Mouse (Mus musculus): ENCODE measurements around the gene Pde6g. TPM values are rescaled to one million over a fixed set of nuclear protein-coding genes. Genes with fewer than 3 reads are reported as not detected.

Pde6g gene
- polyA plus RNA-seq, 1 experiment from 2014 or later: 0.15 TPM

DNA sequence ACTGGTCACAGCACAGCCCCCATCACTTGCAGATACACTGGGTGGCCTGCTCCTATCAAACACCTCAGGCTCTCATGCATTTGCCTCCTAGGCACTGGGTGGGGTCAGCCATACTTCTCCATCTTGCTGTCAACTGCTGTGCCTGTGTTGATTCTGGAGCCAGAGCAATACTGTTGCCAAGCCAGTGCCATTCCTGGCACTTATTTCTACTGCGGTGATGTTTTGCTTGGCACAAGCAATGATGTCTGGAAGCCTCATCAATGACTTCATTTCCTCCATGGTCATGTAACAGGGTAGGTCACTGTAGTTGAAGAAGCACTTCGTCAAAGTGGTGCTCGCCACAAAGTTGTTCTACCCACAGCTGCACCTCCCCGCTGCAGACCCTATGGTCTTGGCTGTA is 12.2 kb upstream of the Pde6g start:
- Histone ChIP-seq H3K27me3 (ENCODE audit: control insufficient read depth, insufficient read depth, low read length) (no peaks in the 10 kb centered on the region), H3K27ac (replicated peaks) (no peak overlapping the region), H3K36me3 (ENCODE audit: control insufficient read depth, insufficient read depth, low read length) (peaks cover 7% of the 10 kb centered on the region; the same call in 1 of the 2 replicates), H3K4me2 (replicated peaks; ENCODE audit: low read depth) (no peak overlapping the region), H3K9ac (ENCODE audit: low read length) (no peak overlapping the region), H3K4me3 (ENCODE audit: low read depth, low read length) (no peak overlapping the region), H3K4me1 (replicated peaks; ENCODE audit: control insufficient read depth, insufficient read depth) (peaks cover 3% of the 10 kb centered on the region; the same call in 1 of the 2 replicates), H3K9me3 (ENCODE audit: control insufficient read depth, low read length) (no peaks in the 10 kb centered on the region)
- ATAC-seq (ENCODE audit: low FRiP score, low TSS enrichment): no peak
- DNase-seq (ENCODE audit: low spot score): no peak
- TF ChIP-seq EP300 (optimal IDR thresholded peaks at IDR 0.05) (no peak), CTCF (IDR thresholded peaks at IDR 0.05; ENCODE audit: low read depth) (no peak)
- WGBS: 80% methylated on average over 4 of the region's 4 CpGs

DNA sequence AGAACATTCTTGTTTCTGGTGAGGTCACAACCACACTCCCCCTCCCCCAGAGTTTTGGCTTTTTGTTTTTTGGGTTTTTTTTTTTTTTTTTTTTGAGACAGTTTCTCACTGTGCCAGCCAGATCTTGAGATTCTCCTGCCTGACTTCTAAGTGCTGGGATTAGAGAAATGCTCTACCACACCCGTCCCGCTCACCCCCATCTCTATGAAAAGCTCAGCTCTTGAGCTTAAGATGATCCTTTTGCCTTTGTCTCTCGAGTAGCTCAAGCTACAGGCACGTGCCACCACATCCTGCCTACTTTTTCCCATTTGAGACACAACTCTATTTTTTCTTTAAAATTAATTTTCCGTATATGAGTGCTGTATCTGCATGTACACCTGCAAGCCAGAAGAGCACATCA is 11.1 kb upstream of the Pde6g start:
- H3K27me3 ChIP-seq (ENCODE audit: control insufficient read depth, insufficient read depth, low read length): no peaks in the 10 kb centered on the region
- H3K9me3 ChIP-seq (ENCODE audit: control insufficient read depth, low read length): no peaks in the 10 kb centered on the region
- ATAC-seq (ENCODE audit: low FRiP score, low TSS enrichment) (no peak), DNase-seq (ENCODE audit: low spot score) (no peak)
- H3K36me3 ChIP-seq (ENCODE audit: control insufficient read depth, insufficient read depth, low read length): 0 out of 2 replicates have a peak, but pooled peaks cover 2% of the 10 kb centered on the region
- whole genome bisulfite sequencing: 86% methylated on average over 5 of the region's 5 CpGs
- no peak for TF ChIP-seq EP300 (optimal IDR thresholded peaks at IDR 0.05)
- TF ChIP-seq CTCF (IDR thresholded peaks at IDR 0.05; ENCODE audit: low read depth): no peak
- H3K4me1 ChIP-seq (replicated peaks; ENCODE audit: control insufficient read depth, insufficient read depth): peaks cover 3% of the 10 kb centered on the region; the same call in 1 of the 2 replicates
- H3K4me3 ChIP-seq (ENCODE audit: low read depth, low read length): no peak overlapping the region
- H3K4me2 ChIP-seq (replicated peaks; ENCODE audit: low read depth): no peak overlapping the region
- no peak overlapping the region for H3K9ac ChIP-seq (ENCODE audit: low read length)
- no peak overlapping the region for H3K27ac ChIP-seq (replicated peaks)

DNA sequence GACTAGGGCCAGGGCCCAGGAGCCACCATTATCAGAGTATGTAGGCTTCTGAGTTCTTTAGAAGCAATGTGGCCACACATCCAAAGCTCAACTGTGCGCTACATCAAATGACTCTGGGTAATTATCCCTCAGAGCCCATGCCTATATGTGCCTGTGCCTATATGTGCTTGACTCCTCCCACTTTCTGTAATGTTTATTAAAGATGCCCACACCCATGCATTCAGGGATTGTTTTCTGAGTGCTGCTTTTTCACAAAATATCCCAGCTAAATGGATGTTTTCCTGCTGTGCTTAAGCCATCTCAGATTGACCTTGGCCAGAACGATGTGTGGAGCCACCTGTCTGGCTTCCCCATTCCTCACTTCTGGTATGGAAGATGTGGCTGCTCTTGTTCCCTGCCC is 10.2 kb upstream of the Pde6g start:
- DNase-seq (ENCODE audit: low spot score): no peak
- no peak overlapping the region for H3K4me2 ChIP-seq (replicated peaks; ENCODE audit: low read depth)
- H3K36me3 ChIP-seq (ENCODE audit: control insufficient read depth, insufficient read depth, low read length): 0 out of 2 replicates have a peak, but pooled peaks cover 2% of the 10 kb centered on the region
- H3K27me3 ChIP-seq (ENCODE audit: control insufficient read depth, insufficient read depth, low read length): no peaks in the 10 kb centered on the region
- ATAC-seq (ENCODE audit: low FRiP score, low TSS enrichment): no peak
- no peak overlapping the region for H3K27ac ChIP-seq (replicated peaks)
- H3K4me1 ChIP-seq (replicated peaks; ENCODE audit: control insufficient read depth, insufficient read depth): peaks cover 5% of the 10 kb centered on the region; the same call in 1 of the 2 replicates
- WGBS: 88% methylated on average over 2 of the region's 2 CpGs
- H3K4me3 ChIP-seq (ENCODE audit: low read depth, low read length): no peak overlapping the region
- TF ChIP-seq CTCF (IDR thresholded peaks at IDR 0.05; ENCODE audit: low read depth) (no peak), EP300 (optimal IDR thresholded peaks at IDR 0.05) (no peak)
- H3K9ac ChIP-seq (ENCODE audit: low read length): no peak overlapping the region
- no peaks in the 10 kb centered on the region for H3K9me3 ChIP-seq (ENCODE audit: control insufficient read depth, low read length)

DNA sequence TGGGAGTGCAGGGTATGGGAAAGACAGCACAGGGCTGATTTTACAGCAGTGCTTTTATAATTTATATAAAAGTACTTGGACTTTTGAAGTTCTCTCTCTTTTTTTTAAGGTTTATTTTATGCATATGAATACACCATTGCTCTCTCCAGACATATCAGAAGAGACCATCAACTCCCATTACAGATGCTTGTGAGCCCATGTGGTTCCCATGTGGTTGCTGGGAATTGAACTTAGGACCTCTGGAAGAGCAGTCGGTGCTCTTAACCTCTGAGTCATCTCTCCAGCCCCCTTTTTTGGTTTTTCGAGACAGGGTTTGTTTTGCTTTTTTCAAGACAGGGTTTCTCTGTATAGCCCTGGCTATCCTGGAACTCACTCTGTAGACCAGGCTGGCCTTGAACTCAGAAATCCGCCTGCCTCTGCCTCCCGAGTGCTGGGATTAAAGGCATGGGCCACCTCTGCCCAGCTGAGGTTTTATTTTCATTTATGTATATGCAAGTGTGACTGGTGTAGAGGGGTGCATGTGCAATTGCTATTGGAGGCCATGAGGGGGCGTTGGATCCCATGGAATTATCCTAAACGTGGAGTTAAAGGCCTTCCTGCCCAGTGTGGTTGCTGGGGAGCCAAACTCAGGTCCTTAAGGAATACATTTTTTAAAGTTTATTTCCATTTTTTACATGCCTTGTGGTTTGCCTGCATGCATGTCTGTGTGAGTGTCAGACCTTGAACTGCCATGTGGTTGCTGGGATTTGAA is 5.7 kb upstream of the Pde6g start:
- Histone ChIP-seq H3K27ac (replicated peaks) (no peak overlapping the region), H3K4me3 (ENCODE audit: low read depth, low read length) (peak overlapping the region; percentile 92; the same call in 1 of the 2 replicates), H3K9ac (ENCODE audit: low read length) (peak overlapping the region; percentile 92), H3K27me3 (ENCODE audit: control insufficient read depth, insufficient read depth, low read length) (no peaks in the 10 kb centered on the region), H3K4me2 (replicated peaks; ENCODE audit: low read depth) (peak overlapping the region; percentile 94), H3K4me1 (replicated peaks; ENCODE audit: control insufficient read depth, insufficient read depth) (0 out of 2 replicates have a peak, but pooled peaks cover 4% of the 10 kb centered on the region), H3K9me3 (ENCODE audit: control insufficient read depth, low read length) (no peaks in the 10 kb centered on the region), H3K36me3 (ENCODE audit: control insufficient read depth, insufficient read depth, low read length) (no peaks in the 10 kb centered on the region)
- TF ChIP-seq EP300 (optimal IDR thresholded peaks at IDR 0.05) (no peak), CTCF (IDR thresholded peaks at IDR 0.05; ENCODE audit: low read depth) (peak; percentile 55)
- no peak for ATAC-seq (ENCODE audit: low FRiP score, low TSS enrichment)
- WGBS: 62% methylated on average over 6 of the region's 6 CpGs
- DNase-seq (ENCODE audit: low spot score): peak; percentile 44

DNA sequence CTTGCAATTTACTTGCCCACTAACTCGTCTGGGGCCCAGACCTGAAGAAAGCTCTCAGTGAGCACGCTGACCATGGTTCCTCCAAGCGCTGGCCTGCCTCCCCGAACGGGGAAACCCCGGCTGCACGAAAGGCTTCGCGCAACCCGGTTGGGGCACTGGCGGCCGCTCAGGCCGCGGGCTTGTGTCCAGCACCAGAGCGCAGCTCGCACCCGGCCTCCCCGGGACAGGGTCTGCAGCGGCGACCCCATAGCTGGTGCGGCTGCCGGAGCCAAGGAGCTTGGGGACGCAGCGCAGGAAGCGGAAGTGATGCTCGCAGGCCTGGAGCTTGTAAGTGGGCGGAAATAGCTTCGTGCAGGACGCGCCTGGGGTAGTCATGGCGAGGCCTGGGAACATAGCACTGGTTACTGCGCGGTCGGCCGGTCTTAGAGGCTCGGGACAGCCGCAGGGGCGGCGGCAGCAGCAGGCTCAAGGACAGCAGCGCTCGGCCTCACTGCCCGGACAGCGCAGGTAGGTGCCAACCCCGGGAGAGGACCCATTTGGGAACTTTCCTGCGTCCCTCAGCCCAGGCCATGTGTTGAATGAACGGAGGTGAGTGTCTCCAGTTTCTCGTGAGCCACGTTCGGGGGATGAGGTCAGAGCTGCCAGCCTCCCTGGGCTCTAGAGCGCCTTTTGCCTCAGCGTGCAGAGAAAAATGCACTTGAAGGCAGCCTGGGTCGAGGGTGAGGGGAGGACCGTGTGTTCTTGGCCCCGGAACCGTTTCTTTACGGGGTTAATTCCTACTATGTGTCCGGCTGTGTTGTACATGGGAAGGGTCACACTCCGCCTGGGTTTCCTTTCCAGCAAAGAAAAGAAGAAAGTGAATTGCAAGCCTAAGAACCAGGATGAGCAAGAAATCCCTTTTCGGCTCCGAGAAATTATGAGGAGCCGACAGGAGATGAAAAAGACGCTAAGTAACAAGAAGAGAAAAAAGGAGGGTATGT is 4.8 kb upstream of the Pde6g start, which contains the start of the genes Oxld1 and Ccdc137:
Oxld1 (minus strand) TSS at position 297 of the 980 bp plus-strand sequence.
Ccdc137 (plus strand) TSS at position 344 of the 980 bp plus-strand sequence.
- TF ChIP-seq CTCF (IDR thresholded peaks at IDR 0.05; ENCODE audit: low read depth): no peak
- no peak for TF ChIP-seq EP300 (optimal IDR thresholded peaks at IDR 0.05)
- WGBS: 4% methylated on average over 60 of the region's 62 CpGs
- no peaks in the 10 kb centered on the region for H3K27me3 ChIP-seq (ENCODE audit: control insufficient read depth, insufficient read depth, low read length)
- H3K9me3 ChIP-seq (ENCODE audit: control insufficient read depth, low read length): no peaks in the 10 kb centered on the region
- 0 out of 2 replicates have a peak, but pooled peaks cover 4% of the 10 kb centered on the region for H3K4me1 ChIP-seq (replicated peaks; ENCODE audit: control insufficient read depth, insufficient read depth)
- peak; percentile 84 for ATAC-seq (ENCODE audit: low FRiP score, low TSS enrichment)
- no peaks in the 10 kb centered on the region for H3K36me3 ChIP-seq (ENCODE audit: control insufficient read depth, insufficient read depth, low read length)
- H3K9ac ChIP-seq (ENCODE audit: low read length): peak within 1 kb of the TSS; percentile 92
- peak within 1 kb of the TSS; percentile 85 for H3K27ac ChIP-seq (replicated peaks)
- peak; percentile 87 for DNase-seq (ENCODE audit: low spot score)
- H3K4me3 ChIP-seq (ENCODE audit: low read depth, low read length): peak within 1 kb of the TSS; percentile 92
- peak within 1 kb of the TSS; percentile 94 for H3K4me2 ChIP-seq (replicated peaks; ENCODE audit: low read depth)
